Mouse (Mus musculus) midbrain, embryonic 16.5 days (tissue): ENCODE measurements around the gene Entpd4b. TPM values are rescaled to one million over a fixed set of nuclear protein-coding genes. Genes with fewer than 3 reads are reported as not detected.
"Not testable (repeated sequence)": the region's sequence is repeated elsewhere in the genome, so short reads cannot be mapped to it uniquely, and the experiment has no call there.

Experiments used
- ATAC-seq: fragments of 200-750 bp; cut with Nextera tagmentation; 2 replicates; pipeline ENCODE4 v1.8.0; 2017; ENCODE audit warnings: moderate TSS enrichment
- H3K27ac ChIP-seq: fragments of 300-500 bp; sonication (generic); 2 replicates; pipeline ENCODE4 v1.5.1; 2014; ENCODE audit warnings: mild to moderate bottlenecking, low read length, mixed read lengths
- H3K27me3 ChIP-seq: fragments of 300-500 bp; sonication (generic); 2 replicates; pipeline ENCODE4 v1.6.1; 2014; ENCODE audit warnings: low read depth, low read length, mixed read lengths; ENCODE audit not compliant: control insufficient read depth, insufficient read depth
- H3K36me3 ChIP-seq: fragments of 300-500 bp; sonication (generic); 2 replicates; pipeline ENCODE4 v1.6.1; 2014; ENCODE audit warnings: mild to moderate bottlenecking, low read length, moderate library complexity, mixed read lengths; ENCODE audit not compliant: control insufficient read depth, insufficient read depth
- H3K4me1 ChIP-seq: fragments of 300-500 bp; sonication (generic); 2 replicates; pipeline ENCODE4 v1.6.1; 2014; ENCODE audit warnings: mild to moderate bottlenecking, low read length, mixed read lengths; ENCODE audit not compliant: control insufficient read depth, insufficient read depth
- H3K4me2 ChIP-seq: fragments of 300-500 bp; sonication (generic); 2 replicates; pipeline ENCODE4 v1.6.1; 2014; ENCODE audit warnings: mild to moderate bottlenecking, low read length, mixed read lengths
- H3K4me3 ChIP-seq: fragments of 300-500 bp; sonication (generic); 2 replicates; pipeline ENCODE4 v1.5.1; 2014; ENCODE audit warnings: low read depth, mild to moderate bottlenecking, low read length, moderate library complexity, mixed read lengths
- H3K9ac ChIP-seq: fragments of 300-500 bp; sonication (generic); 2 replicates; pipeline ENCODE4 v1.6.1; 2014; ENCODE audit warnings: low read depth, low read length, mixed read lengths
- H3K9me3 ChIP-seq: fragments of 300-500 bp; sonication (generic); replicated peaks from 2 replicates; pipeline ENCODE4 v1.6.1; 2014; ENCODE audit warnings: mild to moderate bottlenecking, low read length, mixed read lengths; ENCODE audit not compliant: control insufficient read depth, poor library complexity, severe bottlenecking
- WGBS: fragments of 180-500 bp; shearing (Covaris S2); extraction: QIAGEN DNeasy Blood & Tissue Kit; methylation state at CpG from one replicate; pipeline ENCODE4 v1.1.7; 2014; 5-methylcytosine and 5-hydroxymethylcytosine counted together
- polyA plus RNA-seq: library from polyadenylated mRNA; unstranded; fragments of >200 nt; fragmentation: Nextera tagmentation; extraction: Ambion mirVana; gene quantifications from 2 replicates; pipeline ENCODE4 v1.2.1, GENCODE M21; 2015

Entpd4b gene
- 13.1 and 14.5 TPM in 2 replicates for polyA plus RNA-seq

DNA sequence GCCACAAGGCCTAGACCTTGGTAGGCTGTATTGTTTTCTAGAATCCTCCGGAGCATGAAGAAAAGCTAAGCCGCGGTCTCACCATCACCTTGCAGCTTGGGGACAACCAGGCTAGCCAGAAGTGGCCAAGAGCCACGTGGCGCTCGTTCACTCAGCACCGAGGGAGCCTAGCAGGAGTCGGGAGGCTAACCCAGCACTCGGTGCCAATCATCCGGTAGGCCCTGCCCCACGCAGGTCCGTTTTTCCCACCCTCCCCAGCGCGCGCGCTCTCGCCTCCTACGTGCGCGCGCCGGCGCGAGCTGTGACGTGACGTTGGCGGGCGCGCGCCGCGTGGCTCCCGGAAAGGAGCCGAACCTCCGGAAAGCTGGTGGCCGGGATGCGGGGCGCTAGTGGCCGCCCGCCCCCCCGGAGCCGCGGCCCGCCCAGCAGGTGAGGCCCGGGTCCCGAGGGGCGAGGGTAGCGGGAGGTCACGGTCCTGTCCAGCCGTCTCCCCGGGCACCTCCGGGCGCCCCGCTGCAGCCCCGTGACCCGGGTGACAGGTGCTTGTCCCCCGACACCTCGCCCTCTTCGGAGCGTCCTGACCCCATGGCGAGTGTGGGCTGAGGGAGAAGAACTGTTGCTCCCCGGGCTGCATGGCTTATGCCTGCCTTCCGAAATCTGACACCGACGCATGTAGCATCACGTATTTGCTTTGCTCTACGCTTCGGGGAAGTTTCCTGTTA is at the start of gene Entpd4b:
Gene Entpd4b, plus strand, starts transcription at position 315 of the 722 bp plus-strand sequence.
- WGBS, result no CpG with 5 or more reads among the region's 68 CpGs
- H3K27ac ChIP-seq, H3K9me3 ChIP-seq, H3K4me3 ChIP-seq, H3K4me2 ChIP-seq, H3K9ac ChIP-seq, H3K27me3 ChIP-seq, H3K4me1 ChIP-seq, H3K36me3 ChIP-seq: not testable (repeated sequence)
- peak; percentile 99 for ATAC-seq

- not testable (repeated sequence) for H3K4me2 ChIP-seq, H3K36me3 ChIP-seq, H3K9me3 ChIP-seq, H3K4me1 ChIP-seq, ATAC-seq, H3K27me3 ChIP-seq, H3K27ac ChIP-seq, H3K4me3 ChIP-seq, H3K9ac ChIP-seq
- WGBS, result no CpG with 5 or more reads among the region's 1 CpGs
Observed at GRCm38 (mm10) chr14:69507000-69507399, 48.2 kb upstream of the Entpd4b start.

GRCm38 (mm10) chr14:69512449-69512848 is 42.8 kb upstream of the Entpd4b start, which contains the start of gene Gm27179:
TSS of gene Gm27179 (minus strand) at chr14:69512549.
- not testable (repeated sequence) for H3K27ac ChIP-seq, H3K9me3 ChIP-seq, H3K4me2 ChIP-seq, H3K27me3 ChIP-seq, H3K9ac ChIP-seq, H3K4me1 ChIP-seq, ATAC-seq, H3K4me3 ChIP-seq, H3K36me3 ChIP-seq
- WGBS, result no CpG with 5 or more reads among the region's 2 CpGs

GRCm38 (mm10) chr14:69520810-69521209 is 34.4 kb upstream of the Entpd4b start:
- not testable (repeated sequence) for ATAC-seq, H3K4me1 ChIP-seq, H3K9me3 ChIP-seq, H3K9ac ChIP-seq, H3K27ac ChIP-seq, H3K4me2 ChIP-seq, H3K4me3 ChIP-seq, H3K36me3 ChIP-seq, H3K27me3 ChIP-seq
- no CpG with 5 or more reads among the region's 2 CpGs for WGBS

DNA sequence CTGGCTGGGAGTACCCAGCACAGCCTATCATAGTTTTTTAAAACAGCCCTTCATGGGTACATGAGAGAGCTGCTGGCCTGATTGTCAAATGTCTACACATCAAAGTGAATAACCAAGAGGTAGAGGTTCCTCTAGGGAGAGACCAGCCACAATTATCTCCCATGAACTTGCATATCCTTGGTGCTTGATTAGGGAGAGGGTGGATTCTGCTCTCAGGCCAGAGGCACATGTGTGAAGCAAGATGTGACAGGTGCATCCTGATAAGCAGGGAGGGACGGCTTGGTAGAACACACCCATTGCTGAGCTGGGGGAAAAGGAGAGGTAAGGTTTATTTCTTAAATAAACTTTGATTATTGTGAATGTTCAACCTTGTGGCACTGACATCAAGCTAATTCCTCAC is 32.2 kb upstream of the Entpd4b start:
- not testable (repeated sequence) for H3K27ac ChIP-seq, ATAC-seq, H3K4me3 ChIP-seq, H3K4me1 ChIP-seq, H3K4me2 ChIP-seq, H3K36me3 ChIP-seq, H3K27me3 ChIP-seq, H3K9me3 ChIP-seq, H3K9ac ChIP-seq
- no CpG with 5 or more reads among the region's 1 CpGs for WGBS

DNA sequence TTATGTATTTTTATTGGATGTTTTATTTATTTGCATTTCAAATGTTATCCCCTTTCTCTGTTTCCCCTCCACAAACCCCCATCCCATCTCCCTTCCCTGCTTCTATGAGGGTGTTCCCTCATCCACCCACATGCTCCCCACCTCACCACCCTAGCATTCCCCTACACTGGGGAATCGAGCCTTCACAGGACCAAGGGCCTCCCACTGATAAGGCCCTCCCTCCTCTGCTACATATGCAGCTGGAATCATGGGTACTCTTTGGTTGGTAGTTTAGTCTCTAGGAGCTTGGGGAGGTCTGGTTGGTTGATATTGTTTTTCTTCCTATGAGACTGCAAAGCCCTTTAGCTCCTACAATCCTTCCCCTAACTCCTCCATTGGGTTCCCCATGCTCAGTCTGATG is 29.0 kb upstream of the Entpd4b start:
- not testable (repeated sequence) for H3K9me3 ChIP-seq, H3K4me2 ChIP-seq, H3K27me3 ChIP-seq, H3K4me3 ChIP-seq, H3K27ac ChIP-seq, H3K4me1 ChIP-seq, H3K36me3 ChIP-seq, ATAC-seq, H3K9ac ChIP-seq
- no CpG with 5 or more reads among the region's 1 CpGs for WGBS

GRCm38 (mm10) chr14:69536539-69536938 is 18.7 kb upstream of the Entpd4b start:
- not testable (repeated sequence) for H3K4me2 ChIP-seq, H3K27ac ChIP-seq, H3K27me3 ChIP-seq, H3K4me1 ChIP-seq, H3K36me3 ChIP-seq, H3K9me3 ChIP-seq, H3K9ac ChIP-seq, H3K4me3 ChIP-seq, ATAC-seq
- no CpG with 5 or more reads among the region's 7 CpGs for WGBS

GRCm38 (mm10) chr14:69540113-69540512 is 15.1 kb upstream of the Entpd4b start:
- no CpG with 5 or more reads among the region's 5 CpGs for WGBS
- H3K4me2 ChIP-seq, H3K4me1 ChIP-seq, H3K9ac ChIP-seq, ATAC-seq, H3K4me3 ChIP-seq, H3K27me3 ChIP-seq, H3K36me3 ChIP-seq, H3K27ac ChIP-seq, H3K9me3 ChIP-seq: not testable (repeated sequence)

- not testable (repeated sequence) for H3K4me2 ChIP-seq, H3K36me3 ChIP-seq, H3K9ac ChIP-seq, H3K4me1 ChIP-seq, H3K4me3 ChIP-seq, H3K9me3 ChIP-seq, ATAC-seq, H3K27me3 ChIP-seq, H3K27ac ChIP-seq
- no CpG with 5 or more reads among the region's 7 CpGs for WGBS
Observed at GRCm38 (mm10) chr14:69542695-69543094, 12.5 kb upstream of the Entpd4b start.
